Mouse (Mus musculus) liver, embryonic 13.5 days (tissue): ENCODE measurements around the gene Lmna. TPM values are rescaled to one million over a fixed set of nuclear protein-coding genes. Genes with fewer than 3 reads are reported as not detected.

Source experiments
- ATAC-seq: fragments of 200-750 bp; cut with Nextera tagmentation; 2 replicates; pipeline ENCODE4 v1.8.0; 2017; ENCODE audit warnings: low read depth, mild to moderate bottlenecking, moderate number of reproducible peaks, moderate library complexity
- DNase-seq: peaks from one replicate; pipeline ENCODE4 v3.0.0; 2022
- H3K27ac ChIP-seq: fragments of 300-500 bp; sonication (generic); 2 replicates; pipeline ENCODE4 v1.5.1; 2015; ENCODE audit warnings: moderate library complexity, mild to moderate bottlenecking, inconsistent platforms
- H3K27me3 ChIP-seq: fragments of 300-500 bp; sonication (generic); 2 replicates; pipeline ENCODE4 v1.6.1; 2015; ENCODE audit warnings: mild to moderate bottlenecking, inconsistent platforms
- H3K36me3 ChIP-seq: fragments of 300-500 bp; sonication (generic); 2 replicates; pipeline ENCODE4 v1.6.1; 2015; ENCODE audit warnings: mild to moderate bottlenecking, inconsistent platforms
- H3K4me1 ChIP-seq: fragments of 300-500 bp; sonication (generic); replicated peaks from 2 replicates; pipeline ENCODE4 v1.6.1; 2015; ENCODE audit warnings: inconsistent platforms
- H3K4me2 ChIP-seq: fragments of 300-500 bp; sonication (generic); 2 replicates; pipeline ENCODE4 v1.6.1; 2015; ENCODE audit warnings: inconsistent platforms, mild to moderate bottlenecking, moderate library complexity
- H3K4me3 ChIP-seq: fragments of 300-500 bp; sonication (generic); replicated peaks from 2 replicates; pipeline ENCODE4 v1.5.1; 2015; ENCODE audit warnings: mild to moderate bottlenecking, inconsistent platforms
- H3K9ac ChIP-seq: fragments of 300-500 bp; sonication (generic); 2 replicates; pipeline ENCODE4 v1.6.1; 2015; ENCODE audit warnings: mild to moderate bottlenecking, inconsistent platforms
- H3K9me3 ChIP-seq: fragments of 300-500 bp; sonication (generic); replicated peaks from 2 replicates; pipeline ENCODE4 v1.6.1; 2016; ENCODE audit warnings: inconsistent platforms
- WGBS: fragments of 180-500 bp; shearing (Covaris S2); methylation state at CpG from one replicate; pipeline ENCODE4 v1.1.7; 2015; ENCODE audit not compliant: insufficient replicate concordance; 5-methylcytosine and 5-hydroxymethylcytosine counted together
- polyA plus RNA-seq: library from polyadenylated mRNA; unstranded; fragments of >200 nt; fragmentation: Nextera tagmentation; extraction: Ambion mirVana; gene quantifications from 2 replicates; pipeline ENCODE4 v1.2.1, GENCODE M21; 2015

Gene Lmna
- polyA plus RNA-seq, 1 experiment from 2014 or later: 165 TPM

- H3K36me3 ChIP-seq: no peaks in the 10 kb centered on the region
- DNase-seq: no peak
- H3K27ac ChIP-seq: peak overlapping the region; percentile 60; the same call in 1 of the 2 replicates
- H3K4me2 ChIP-seq: peak overlapping the region; percentile 98
- H3K9me3 ChIP-seq: no peaks in the 10 kb centered on the region
- ATAC-seq: no peak
- peak overlapping the region; percentile 61 for H3K4me3 ChIP-seq
- peak overlapping the region; percentile 68; the same call in 1 of the 2 replicates for H3K9ac ChIP-seq
- H3K27me3 ChIP-seq: peaks cover 16% of the 10 kb centered on the region
- peaks cover 71% of the 10 kb centered on the region for H3K4me1 ChIP-seq
- 73% methylated on average over 6 of the region's 6 CpGs for WGBS
Observed at GRCm38 (mm10) chr3:88537146-88537545, 27.4 kb upstream of the Lmna start.

- ATAC-seq (peak; percentile 84), DNase-seq (peak; percentile 81)
- H3K36me3 ChIP-seq: no peaks in the 10 kb centered on the region
- peaks cover 78% of the 10 kb centered on the region for H3K4me1 ChIP-seq
- peaks cover 16% of the 10 kb centered on the region for H3K27me3 ChIP-seq
- H3K4me3 ChIP-seq: peak overlapping the region; percentile 61
- peak overlapping the region; percentile 68 for H3K9ac ChIP-seq
- peak overlapping the region; percentile 74 for H3K27ac ChIP-seq
- H3K9me3 ChIP-seq: no peaks in the 10 kb centered on the region
- H3K4me2 ChIP-seq: peak overlapping the region; percentile 98
- 3% methylated on average over 61 of the region's 64 CpGs for WGBS
Observed at GRCm38 (mm10) chr3:88536103-88536930, 26.6 kb upstream of the Lmna start.

- Histone ChIP-seq H3K4me1 (peaks cover 81% of the 10 kb centered on the region), H3K4me3 (peak overlapping the region; percentile 61), H3K4me2 (peak overlapping the region; percentile 98), H3K9ac (peak overlapping the region; percentile 68), H3K36me3 (no peaks in the 10 kb centered on the region), H3K27me3 (peaks cover 16% of the 10 kb centered on the region), H3K27ac (no peak overlapping the region), H3K9me3 (no peaks in the 10 kb centered on the region)
- DNase-seq (no peak), ATAC-seq (no peak)
- WGBS: 71% methylated on average over 4 of the region's 4 CpGs
Observed at GRCm38 (mm10) chr3:88535527-88535926, 25.8 kb upstream of the Lmna start.

- Histone ChIP-seq H3K9me3 (no peaks in the 10 kb centered on the region), H3K27ac (peak overlapping the region; percentile 21; the same call in 1 of the 2 replicates), H3K4me1 (peaks cover 81% of the 10 kb centered on the region), H3K27me3 (peaks cover 16% of the 10 kb centered on the region), H3K4me3 (no peak overlapping the region), H3K9ac (no peak overlapping the region; the same call in 1 of the 2 replicates), H3K4me2 (peak overlapping the region; percentile 98; the same call in 1 of the 2 replicates), H3K36me3 (no peaks in the 10 kb centered on the region)
- 57% methylated on average over 3 of the region's 3 CpGs for WGBS
- ATAC-seq: no peak
- DNase-seq: no peak
Observed at GRCm38 (mm10) chr3:88535005-88535404, 25.2 kb upstream of the Lmna start.

GRCm38 (mm10) chr3:88533706-88534105 is 23.9 kb upstream of the Lmna start:
- Histone ChIP-seq H3K27me3 (peaks cover 16% of the 10 kb centered on the region), H3K4me2 (peak overlapping the region; percentile 98), H3K9me3 (no peaks in the 10 kb centered on the region), H3K27ac (no peak overlapping the region), H3K4me1 (peaks cover 85% of the 10 kb centered on the region), H3K4me3 (peak overlapping the region; percentile 76), H3K9ac (peak overlapping the region; percentile 82), H3K36me3 (no peaks in the 10 kb centered on the region)
- ATAC-seq: no peak
- WGBS: 13% methylated on average over 4 of the region's 5 CpGs
- no peak for DNase-seq

GRCm38 (mm10) chr3:88532689-88533511 is 23.1 kb upstream of the Lmna start:
- 3% methylated on average over 38 of the region's 40 CpGs for WGBS
- no peaks in the 10 kb centered on the region for H3K9me3 ChIP-seq
- H3K4me3 ChIP-seq: peak overlapping the region; percentile 76
- H3K27ac ChIP-seq: peak overlapping the region; percentile 23
- no peaks in the 10 kb centered on the region for H3K36me3 ChIP-seq
- peak overlapping the region; percentile 82 for H3K9ac ChIP-seq
- H3K4me1 ChIP-seq: peaks cover 88% of the 10 kb centered on the region
- DNase-seq (no peak), ATAC-seq (no peak)
- H3K4me2 ChIP-seq: peak overlapping the region; percentile 98
- peaks cover 16% of the 10 kb centered on the region for H3K27me3 ChIP-seq

GRCm38 (mm10) chr3:88532299-88532674 is 22.5 kb upstream of the Lmna start, which contains the start of gene Mex3a:
Gene Mex3a, plus strand, starts transcription at chr3:88532395.
- Histone ChIP-seq H3K9ac (peak within 1 kb of the TSS; percentile 82), H3K4me2 (peak within 1 kb of the TSS; percentile 98), H3K27ac (peak within 1 kb of the TSS; percentile 77), H3K4me1 (peaks cover 90% of the 10 kb centered on the region), H3K27me3 (peaks cover 16% of the 10 kb centered on the region), H3K4me3 (peak within 1 kb of the TSS; percentile 76), H3K9me3 (no peaks in the 10 kb centered on the region), H3K36me3 (no peaks in the 10 kb centered on the region)
- no peak for ATAC-seq
- WGBS: 0% methylated on average over 12 of the region's 31 CpGs
- DNase-seq: no peak

GRCm38 (mm10) chr3:88531348-88532298 is 21.9 kb upstream of the Lmna start:
- Histone ChIP-seq H3K9ac (peak overlapping the region; percentile 82), H3K27ac (peak overlapping the region; percentile 77), H3K4me2 (peak overlapping the region; percentile 98), H3K4me3 (peak overlapping the region; percentile 76), H3K4me1 (peaks cover 89% of the 10 kb centered on the region), H3K36me3 (no peaks in the 10 kb centered on the region), H3K9me3 (no peaks in the 10 kb centered on the region), H3K27me3 (peaks cover 16% of the 10 kb centered on the region)
- DNase-seq: peak; percentile 68
- WGBS: under 1% methylated on average over 62 of the region's 63 CpGs
- ATAC-seq: peak; percentile 59

GRCm38 (mm10) chr3:88530082-88530864 is 20.5 kb upstream of the Lmna start:
- ATAC-seq (no peak), DNase-seq (no peak)
- peaks cover 82% of the 10 kb centered on the region for H3K4me1 ChIP-seq
- no peaks in the 10 kb centered on the region for H3K9me3 ChIP-seq
- H3K36me3 ChIP-seq: no peaks in the 10 kb centered on the region
- peak overlapping the region; percentile 82; the same call in 1 of the 2 replicates for H3K9ac ChIP-seq
- peak overlapping the region; percentile 98 for H3K4me2 ChIP-seq
- WGBS: 43% methylated on average over 11 of the region's 11 CpGs
- peak overlapping the region; percentile 76 for H3K4me3 ChIP-seq
- H3K27me3 ChIP-seq: peaks cover 16% of the 10 kb centered on the region
- H3K27ac ChIP-seq: no peak overlapping the region
